Mouse (Mus musculus): Measurements from ENCODE around the gene Rab26. TPM values are rescaled to one million over a fixed set of nuclear protein-coding genes. Genes with fewer than 3 reads are reported as not detected.

Gene Rab26
- 0.64 and 0.74 TPM in 2 replicates for polyA plus RNA-seq (2015; fragmentation: Nextera tagmentation; extraction: Ambion mirVana)

DNA sequence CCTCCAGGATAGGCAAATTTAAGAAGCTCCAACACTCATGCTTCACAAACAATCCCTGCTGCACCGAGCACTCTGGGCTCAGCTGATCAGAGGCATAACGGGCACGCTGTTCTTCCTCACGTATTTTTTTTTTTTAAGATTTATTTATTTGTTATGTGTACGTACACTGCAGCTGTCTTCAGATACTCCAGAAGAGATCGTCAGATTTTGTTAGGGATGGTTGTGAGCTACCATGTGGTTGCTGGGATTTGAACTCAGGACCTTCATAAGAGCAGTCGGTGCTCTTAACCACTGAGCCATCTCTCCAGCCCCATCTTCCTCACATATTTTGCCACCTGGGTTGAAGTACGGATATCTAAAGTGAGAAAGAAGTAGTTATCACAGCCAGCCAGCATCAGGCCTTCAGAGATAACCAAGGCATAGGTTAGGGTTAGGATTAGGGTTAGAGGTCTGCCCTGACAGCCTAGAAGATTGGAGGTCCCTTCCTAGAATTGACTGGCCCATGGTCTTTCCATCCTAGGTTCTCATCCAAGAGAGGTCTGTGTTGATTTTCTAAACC is at the start of gene Rab26:
TSS of gene Rab26 (minus strand) at position 51 of the 559 bp plus-strand sequence.
- Histone ChIP-seq H3K27me3 (peaks cover 5% of the 10 kb centered on the region; the same call in 1 of the 2 replicates), H3K9ac (peak within 1 kb of the TSS; percentile 50), H3K36me3 (replicated peaks) (peaks cover 18% of the 10 kb centered on the region; the same call in 1 of the 2 replicates), H3K27ac (replicated peaks) (no peak within 1 kb of the TSS), H3K4me2 (peak within 1 kb of the TSS; percentile 93), H3K9me3 (replicated peaks) (no peaks in the 10 kb centered on the region), H3K4me3 (replicated peaks) (peak within 1 kb of the TSS; percentile 59), H3K4me1 (replicated peaks) (peaks cover 43% of the 10 kb centered on the region)
- no peak for ATAC-seq (ENCODE audit: insufficient read depth)
- 47% methylated on average over 8 of the region's 8 CpGs for WGBS (ENCODE audit: insufficient replicate concordance)

DNA sequence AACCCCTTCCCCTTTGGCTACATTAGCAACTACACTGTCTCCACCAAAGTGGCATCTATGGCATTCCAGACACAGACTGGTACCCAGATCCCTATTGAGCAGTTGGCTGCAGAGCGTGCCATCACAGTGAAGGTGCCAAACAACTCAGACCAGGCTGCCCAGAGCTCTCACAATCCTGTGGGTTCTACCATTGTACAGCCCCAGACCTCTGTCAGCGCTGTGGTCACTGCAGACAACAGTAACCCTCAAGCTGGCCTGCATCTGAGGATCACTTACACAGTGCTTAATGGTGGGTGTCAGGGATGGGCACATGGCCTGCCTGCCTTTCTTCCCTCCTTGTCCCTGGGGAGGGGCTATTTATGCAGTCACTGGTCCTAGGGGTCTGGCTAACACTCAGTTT is 46.3 kb upstream of the Rab26 start:
- Histone ChIP-seq H3K27ac (replicated peaks) (no peak overlapping the region), H3K36me3 (replicated peaks) (peaks cover 17% of the 10 kb centered on the region; the same call in 1 of the 2 replicates), H3K9ac (no peak overlapping the region), H3K4me3 (replicated peaks) (no peak overlapping the region), H3K27me3 (no peaks in the 10 kb centered on the region), H3K4me2 (no peak overlapping the region), H3K4me1 (replicated peaks) (peaks cover 17% of the 10 kb centered on the region), H3K9me3 (replicated peaks) (no peaks in the 10 kb centered on the region)
- WGBS (ENCODE audit: insufficient replicate concordance): 84% methylated on average over 2 of the region's 2 CpGs
- no peak for ATAC-seq (ENCODE audit: insufficient read depth)

DNA sequence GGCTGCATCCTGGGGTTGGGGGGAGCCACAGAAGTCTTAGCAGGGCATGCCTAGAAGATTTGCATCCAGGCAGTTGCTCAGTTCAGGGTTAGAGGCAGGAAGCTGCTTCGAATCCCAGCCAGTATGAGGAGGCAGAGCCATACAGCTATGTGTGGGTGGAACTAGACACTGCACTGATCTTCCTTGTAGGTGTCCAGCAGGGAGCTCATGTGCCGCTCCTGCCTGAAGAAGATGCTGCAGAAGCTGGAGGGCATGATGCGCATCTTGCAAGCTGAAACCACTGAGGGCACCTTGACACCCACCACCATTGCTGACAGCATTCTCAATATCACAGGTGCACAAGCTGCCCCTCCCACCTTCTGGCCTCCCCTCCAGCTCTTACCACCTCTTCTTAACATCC is 45.5 kb upstream of the Rab26 start:
- peaks cover 17% of the 10 kb centered on the region; the same call in 1 of the 2 replicates for H3K36me3 ChIP-seq (replicated peaks)

DNA sequence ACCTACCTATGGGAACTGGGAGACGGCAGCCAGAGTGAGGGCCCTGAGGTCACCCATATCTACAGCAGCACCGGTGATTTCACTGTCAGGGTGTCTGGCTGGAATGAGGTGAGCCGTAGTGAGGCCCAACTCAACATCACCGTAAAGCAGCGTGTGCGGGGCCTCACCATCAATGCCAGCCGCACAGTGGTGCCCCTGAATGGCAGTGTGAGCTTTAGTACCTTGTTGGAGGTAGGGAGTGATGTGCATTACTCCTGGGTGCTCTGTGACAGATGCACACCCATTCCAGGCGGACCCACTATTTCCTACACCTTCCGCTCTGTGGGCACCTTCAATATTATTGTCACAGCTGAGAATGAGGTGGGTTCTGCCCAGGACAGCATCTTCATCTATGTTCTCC is 39.8 kb upstream of the Rab26 start:
- H3K9me3 ChIP-seq (replicated peaks): no peaks in the 10 kb centered on the region
- H3K9ac ChIP-seq: no peak overlapping the region
- H3K4me3 ChIP-seq (replicated peaks): no peak overlapping the region
- ATAC-seq (ENCODE audit: insufficient read depth): no peak
- no peaks in the 10 kb centered on the region for H3K4me1 ChIP-seq (replicated peaks)
- no peak overlapping the region for H3K27ac ChIP-seq (replicated peaks)
- 77% methylated on average over 9 of the region's 9 CpGs for WGBS (ENCODE audit: insufficient replicate concordance)
- H3K36me3 ChIP-seq (replicated peaks): peaks cover 25% of the 10 kb centered on the region
- H3K27me3 ChIP-seq: no peaks in the 10 kb centered on the region
- H3K4me2 ChIP-seq: no peak overlapping the region

More for the DNA sequence above, 45.5 kb upstream of the Rab26 start:
- H3K9ac ChIP-seq: no peak overlapping the region
- H3K4me3 ChIP-seq (replicated peaks): no peak overlapping the region
- no peak overlapping the region for H3K27ac ChIP-seq (replicated peaks)
- WGBS (ENCODE audit: insufficient replicate concordance): 85% methylated on average over 3 of the region's 3 CpGs
- no peak for ATAC-seq (ENCODE audit: insufficient read depth)
- H3K9me3 ChIP-seq (replicated peaks): no peaks in the 10 kb centered on the region
- no peaks in the 10 kb centered on the region for H3K27me3 ChIP-seq
- no peak overlapping the region for H3K4me2 ChIP-seq
- peaks cover 13% of the 10 kb centered on the region for H3K4me1 ChIP-seq (replicated peaks)

DNA sequence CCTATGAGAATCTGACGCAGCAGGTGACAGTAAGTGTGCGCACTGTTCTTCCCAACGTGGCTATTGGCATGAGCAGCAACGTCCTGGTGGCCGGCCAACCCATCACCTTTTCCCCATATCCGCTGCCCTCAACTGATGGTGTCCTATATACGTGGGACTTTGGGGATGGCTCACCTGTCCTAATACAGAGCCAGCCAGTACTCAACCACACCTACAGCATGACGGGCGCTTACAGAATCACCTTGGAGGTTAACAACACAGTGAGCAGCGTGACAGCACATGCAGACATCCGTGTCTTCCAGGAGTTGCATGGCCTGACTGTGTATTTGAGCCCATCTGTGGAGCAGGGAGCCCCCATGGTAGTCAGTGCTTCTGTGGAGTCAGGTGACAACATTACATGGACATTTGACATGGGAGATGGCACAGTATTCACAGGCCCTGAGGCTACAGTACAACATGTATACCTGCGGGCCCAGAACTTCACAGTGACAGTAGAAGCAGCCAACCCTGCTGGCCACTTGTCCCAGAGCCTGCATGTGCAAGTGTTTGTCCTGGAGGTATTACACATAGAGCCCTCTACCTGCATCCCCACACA is 38.7 kb upstream of the Rab26 start:
- 86% methylated on average over 12 of the region's 12 CpGs for WGBS (ENCODE audit: insufficient replicate concordance)
- Histone ChIP-seq H3K36me3 (replicated peaks) (peaks cover 24% of the 10 kb centered on the region), H3K4me3 (replicated peaks) (no peak overlapping the region), H3K9ac (no peak overlapping the region), H3K9me3 (replicated peaks) (no peaks in the 10 kb centered on the region), H3K4me1 (replicated peaks) (no peaks in the 10 kb centered on the region), H3K27ac (replicated peaks) (no peak overlapping the region), H3K4me2 (no peak overlapping the region), H3K27me3 (no peaks in the 10 kb centered on the region)
- ATAC-seq (ENCODE audit: insufficient read depth): no peak

DNA sequence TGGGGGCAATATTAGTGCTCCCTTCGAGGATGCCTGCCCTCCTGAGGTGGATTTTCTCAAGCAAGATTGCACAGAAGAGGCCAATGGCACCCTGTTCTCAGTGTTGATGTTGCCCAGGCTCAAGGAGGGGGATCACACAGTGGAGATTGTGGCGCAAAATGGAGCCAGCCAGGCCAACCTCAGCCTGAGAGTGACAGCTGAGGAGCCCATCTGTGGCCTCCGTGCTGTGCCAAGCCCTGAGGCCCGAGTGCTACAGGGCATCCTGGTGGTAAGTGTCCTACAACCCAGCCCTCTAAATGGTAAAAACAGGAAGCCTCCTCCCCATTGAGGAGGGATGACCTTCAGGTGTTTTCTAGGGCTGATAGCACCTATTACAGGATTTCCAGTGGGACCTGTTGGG is 35.8 kb upstream of the Rab26 start:
- Histone ChIP-seq H3K36me3 (replicated peaks) (peaks cover 24% of the 10 kb centered on the region), H3K27me3 (no peaks in the 10 kb centered on the region), H3K4me1 (replicated peaks) (peaks cover 21% of the 10 kb centered on the region), H3K27ac (replicated peaks) (no peak overlapping the region), H3K4me2 (no peak overlapping the region), H3K9ac (no peak overlapping the region), H3K9me3 (replicated peaks) (no peaks in the 10 kb centered on the region), H3K4me3 (replicated peaks) (no peak overlapping the region)
- 72% methylated on average over 4 of the region's 4 CpGs for WGBS (ENCODE audit: insufficient replicate concordance)
- ATAC-seq (ENCODE audit: insufficient read depth): no peak

DNA sequence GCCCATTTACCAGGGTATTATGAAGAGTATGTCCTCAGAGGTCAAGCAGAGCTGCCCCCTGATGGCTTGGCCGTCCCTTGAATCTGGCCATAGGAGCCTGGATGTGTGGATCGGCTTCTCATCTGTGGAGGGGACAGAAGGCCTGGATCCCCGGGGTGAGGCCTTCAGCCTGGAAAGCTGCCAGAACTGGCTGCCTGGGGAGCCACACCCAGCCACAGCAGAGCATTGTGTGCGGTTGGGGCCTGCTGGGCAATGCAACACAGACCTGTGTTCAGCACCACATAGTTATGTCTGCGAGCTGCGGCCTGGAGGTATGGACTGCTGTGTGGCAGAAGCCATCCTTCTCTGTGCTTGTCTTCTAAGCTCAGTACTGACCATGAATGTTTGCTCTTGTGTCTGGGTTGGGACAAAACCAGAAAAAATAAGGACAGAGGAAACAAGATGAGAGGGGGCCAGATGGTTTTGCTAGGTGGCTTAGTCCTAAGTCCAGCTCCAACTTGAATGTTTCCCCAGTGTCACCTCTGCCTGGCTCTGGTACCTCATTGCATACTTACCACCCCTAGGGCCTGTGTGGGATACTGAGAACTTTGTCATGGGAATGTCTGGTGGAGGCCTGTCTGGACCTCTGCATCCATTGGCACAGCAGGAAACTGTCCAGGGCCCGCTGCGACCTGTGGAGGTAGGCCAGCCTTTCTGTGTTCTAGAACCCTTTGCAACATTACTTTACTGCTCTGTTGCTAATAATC is 33.2 kb upstream of the Rab26 start:
- Histone ChIP-seq H3K9me3 (replicated peaks) (no peaks in the 10 kb centered on the region), H3K27ac (replicated peaks) (no peak overlapping the region), H3K9ac (peak overlapping the region; percentile 18; the same call in 1 of the 2 replicates), H3K27me3 (no peaks in the 10 kb centered on the region), H3K4me2 (no peak overlapping the region; the same call in 1 of the 2 replicates), H3K4me1 (replicated peaks) (peaks cover 25% of the 10 kb centered on the region), H3K36me3 (replicated peaks) (peaks cover 16% of the 10 kb centered on the region; the same call in 1 of the 2 replicates), H3K4me3 (replicated peaks) (no peak overlapping the region)
- 40% methylated on average over 8 of the region's 8 CpGs for WGBS (ENCODE audit: insufficient replicate concordance)
- ATAC-seq (ENCODE audit: insufficient read depth): peak; percentile 57; the same call in 1 of the 2 replicates

DNA sequence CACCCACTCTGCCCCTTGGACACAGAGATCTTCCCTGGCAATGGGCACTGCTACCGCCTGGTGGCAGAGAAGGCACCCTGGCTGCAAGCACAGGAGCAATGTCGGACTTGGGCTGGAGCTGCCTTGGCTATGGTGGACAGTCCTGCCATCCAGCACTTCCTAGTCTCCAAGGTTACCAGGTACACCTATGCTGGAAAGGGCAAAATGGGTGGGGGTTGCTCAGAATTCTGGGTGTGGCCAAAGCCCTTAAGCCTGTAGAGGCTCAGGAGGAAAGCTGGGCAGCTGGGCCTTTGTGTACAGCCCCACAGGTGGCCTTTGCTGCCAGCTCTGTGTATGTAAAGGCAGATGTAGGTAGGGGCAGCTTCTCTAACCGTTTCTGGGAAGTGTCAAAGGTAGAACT is 31.8 kb upstream of the Rab26 start:
- Histone ChIP-seq H3K36me3 (replicated peaks) (peaks cover 14% of the 10 kb centered on the region; the same call in 1 of the 2 replicates), H3K9ac (no peak overlapping the region), H3K4me2 (no peak overlapping the region), H3K27me3 (no peaks in the 10 kb centered on the region), H3K9me3 (replicated peaks) (no peaks in the 10 kb centered on the region), H3K27ac (replicated peaks) (no peak overlapping the region), H3K4me1 (replicated peaks) (peaks cover 25% of the 10 kb centered on the region), H3K4me3 (replicated peaks) (no peak overlapping the region)
- no peak for ATAC-seq (ENCODE audit: insufficient read depth)
- WGBS (ENCODE audit: insufficient replicate concordance): 63% methylated on average over 3 of the region's 3 CpGs

DNA sequence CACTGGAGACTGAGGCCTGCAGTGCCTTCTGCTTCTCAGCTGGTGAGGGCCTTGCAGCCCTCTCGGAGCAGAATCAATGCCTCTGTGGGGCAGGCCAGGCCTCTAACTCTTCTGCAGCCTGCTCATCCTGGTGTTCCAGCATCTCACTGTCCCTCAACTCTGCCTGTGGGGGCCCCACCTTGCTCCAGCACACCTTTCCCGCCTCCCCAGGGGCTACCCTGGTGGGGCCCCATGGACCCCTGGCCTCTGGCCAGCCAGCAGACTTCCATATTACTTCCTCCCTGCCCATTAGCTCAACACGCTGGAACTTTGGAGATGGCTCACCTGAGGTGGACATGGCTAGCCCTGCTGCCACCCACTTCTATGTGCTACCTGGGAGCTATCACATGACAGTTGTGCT is 31.1 kb upstream of the Rab26 start:
- H3K4me3 ChIP-seq (replicated peaks): no peak overlapping the region
- peaks cover 14% of the 10 kb centered on the region; the same call in 1 of the 2 replicates for H3K36me3 ChIP-seq (replicated peaks)
- H3K27ac ChIP-seq (replicated peaks): no peak overlapping the region
- H3K9ac ChIP-seq: no peak overlapping the region
- H3K4me2 ChIP-seq: no peak overlapping the region
- no peaks in the 10 kb centered on the region for H3K27me3 ChIP-seq
- no peaks in the 10 kb centered on the region for H3K9me3 ChIP-seq (replicated peaks)
- WGBS (ENCODE audit: insufficient replicate concordance): 72% methylated on average over 3 of the region's 3 CpGs
- no peak for ATAC-seq (ENCODE audit: insufficient read depth)
- peaks cover 25% of the 10 kb centered on the region for H3K4me1 ChIP-seq (replicated peaks)

DNA sequence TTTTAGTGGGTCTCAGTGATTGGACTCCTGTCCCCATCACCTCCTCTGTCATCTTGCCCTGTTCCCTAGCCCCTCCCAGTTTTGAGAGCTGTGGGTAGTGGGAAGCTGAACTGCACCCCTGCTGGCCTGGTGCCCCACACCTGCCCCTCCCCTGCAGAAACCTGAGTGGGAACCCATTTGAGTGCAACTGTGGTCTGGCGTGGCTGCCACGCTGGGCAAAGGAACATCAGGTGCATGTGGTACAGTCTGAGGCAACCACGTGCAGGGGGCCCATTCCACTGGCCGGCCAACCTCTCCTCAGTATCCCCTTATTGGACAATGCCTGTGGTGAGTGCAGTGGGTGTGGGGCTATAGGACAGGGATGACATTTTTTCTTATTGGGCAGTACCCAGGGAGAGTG is 30.4 kb upstream of the Rab26 start:
- peaks cover 25% of the 10 kb centered on the region for H3K4me1 ChIP-seq (replicated peaks)
- ATAC-seq (ENCODE audit: insufficient read depth): no peak
- H3K4me3 ChIP-seq (replicated peaks): no peak overlapping the region
- WGBS (ENCODE audit: insufficient replicate concordance): 80% methylated on average over 4 of the region's 4 CpGs
- H3K36me3 ChIP-seq (replicated peaks): peaks cover 7% of the 10 kb centered on the region; the same call in 1 of the 2 replicates
- H3K27me3 ChIP-seq: no peaks in the 10 kb centered on the region
- H3K27ac ChIP-seq (replicated peaks): no peak overlapping the region
- no peaks in the 10 kb centered on the region for H3K9me3 ChIP-seq (replicated peaks)
- no peak overlapping the region for H3K9ac ChIP-seq
- no peak overlapping the region for H3K4me2 ChIP-seq

DNA sequence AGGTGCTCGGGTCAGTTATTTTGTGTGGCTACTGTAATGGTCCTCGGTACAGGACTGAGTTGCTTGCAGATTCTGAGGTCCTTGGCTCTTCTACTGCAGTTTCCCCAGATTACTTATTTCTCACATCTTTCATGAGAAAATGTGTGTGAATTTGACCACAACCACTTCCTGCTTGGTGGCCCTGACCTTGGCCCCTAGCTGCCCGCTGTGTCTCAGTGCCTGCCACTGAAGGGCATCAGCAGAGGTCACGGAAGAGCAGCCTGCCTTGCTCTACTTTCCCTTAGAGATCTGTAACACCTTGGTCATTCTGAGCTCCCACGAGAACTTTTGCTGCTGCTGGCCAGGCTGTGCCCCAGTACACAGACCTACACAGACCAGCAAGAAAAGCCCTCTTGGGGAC is 29.6 kb upstream of the Rab26 start:
- H3K4me1 ChIP-seq (replicated peaks): peaks cover 31% of the 10 kb centered on the region
- ATAC-seq (ENCODE audit: insufficient read depth): no peak
- 58% methylated on average over 5 of the region's 5 CpGs for WGBS (ENCODE audit: insufficient replicate concordance)
- H3K4me3 ChIP-seq (replicated peaks): no peak overlapping the region
- H3K27me3 ChIP-seq: no peaks in the 10 kb centered on the region
- H3K36me3 ChIP-seq (replicated peaks): no peaks in the 10 kb centered on the region
- no peaks in the 10 kb centered on the region for H3K9me3 ChIP-seq (replicated peaks)
- no peak overlapping the region for H3K4me2 ChIP-seq
- H3K9ac ChIP-seq: no peak overlapping the region
- H3K27ac ChIP-seq (replicated peaks): no peak overlapping the region
